Mouse (Mus musculus): ENCODE results near the gene Lamb3.
A peak's percentile ranks its signal among the peaks of the same experiment; 100 is the strongest.

Gene Lamb3

DNA sequence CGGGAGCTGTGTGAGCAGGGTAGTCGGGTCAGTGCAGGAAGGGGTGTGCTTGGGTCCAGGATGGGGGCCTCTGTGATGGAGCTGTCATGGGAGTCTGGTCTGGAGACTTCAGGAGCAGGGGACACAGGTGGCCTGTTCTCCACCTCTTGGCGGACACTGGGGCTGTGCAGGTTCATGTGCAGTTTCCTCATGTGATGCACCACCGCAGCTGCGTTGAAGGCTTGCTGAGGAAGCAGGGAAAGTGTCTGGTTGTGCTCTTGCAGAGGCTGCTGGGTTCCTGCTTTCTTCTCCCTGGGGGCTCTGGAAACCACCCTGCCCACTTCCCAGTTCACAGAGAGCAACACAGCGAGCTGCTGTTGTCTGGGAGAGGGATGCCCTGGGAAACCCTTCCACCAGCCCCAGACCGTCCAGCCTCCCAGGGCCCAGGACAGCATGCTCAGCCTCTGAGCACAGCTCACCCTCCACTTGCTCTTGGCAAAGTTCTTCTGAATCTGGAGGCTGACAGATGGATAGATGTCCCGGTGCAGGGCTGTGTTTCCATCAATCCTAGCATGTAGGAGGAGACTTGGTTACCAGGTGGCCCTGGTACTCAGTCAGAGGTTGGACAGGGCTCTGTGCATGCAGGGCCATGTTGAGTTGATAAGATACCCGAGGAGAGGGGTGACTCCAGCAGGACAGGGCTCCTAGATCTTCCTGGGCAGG, 140.9 kb downstream of the Lamb3 start:
- DNase-seq = peak in 1 of 2 experiments; percentile 51

DNA sequence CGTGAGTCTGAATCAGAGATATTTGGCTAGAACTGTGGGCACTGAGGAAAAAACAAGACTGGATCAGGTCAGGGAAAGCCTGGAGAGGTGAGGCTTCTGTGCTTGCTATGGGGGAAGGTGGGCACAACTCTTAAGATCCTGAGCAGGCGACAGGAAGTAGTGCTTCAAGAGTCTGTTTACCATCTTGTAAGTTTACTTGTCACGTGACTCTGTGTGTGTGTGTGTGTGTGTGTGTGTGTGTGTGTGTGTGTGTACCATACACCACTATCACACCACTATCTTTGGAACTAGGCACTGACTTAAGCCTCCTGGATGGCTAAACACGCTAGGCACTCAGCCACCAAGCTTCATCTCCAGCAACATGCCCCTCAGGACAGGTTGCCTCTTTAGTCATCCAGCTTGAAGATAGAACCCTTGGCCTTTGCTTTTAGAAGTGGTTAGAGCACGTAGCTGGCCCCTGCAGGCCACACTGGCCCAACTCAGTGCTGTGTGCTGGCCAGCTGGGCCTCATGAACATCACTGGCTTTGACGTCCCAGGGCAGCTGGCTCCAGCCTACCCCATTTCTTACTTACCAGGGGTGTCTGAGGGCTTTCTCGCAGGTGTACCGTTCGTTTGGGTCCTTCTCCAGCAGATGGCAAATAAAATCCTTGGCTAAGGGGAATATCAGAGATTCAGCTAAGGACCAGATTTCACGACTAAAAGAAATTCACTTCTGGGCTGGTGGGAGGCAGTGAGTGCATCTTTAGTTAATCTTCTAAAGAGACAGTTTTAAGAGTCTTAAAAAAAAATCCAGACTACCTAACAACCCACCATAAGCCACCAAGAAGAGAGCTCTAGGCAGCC, 142.4 kb downstream of the Lamb3 start:
- DNase-seq = no peak

DNA sequence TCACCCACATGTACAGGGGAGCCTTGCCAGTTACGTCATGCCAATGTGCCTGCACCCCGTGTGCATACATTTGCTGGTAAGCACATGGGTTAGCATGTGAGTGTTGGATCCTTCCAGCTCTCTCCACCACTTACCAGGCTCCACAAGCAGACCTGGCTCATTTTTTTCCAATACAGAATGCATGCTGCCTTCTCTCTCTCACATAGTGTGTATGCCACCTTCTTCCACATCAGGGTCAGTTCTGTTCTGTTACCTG, 143.0 kb downstream of the Lamb3 start:
- no peak for DNase-seq

DNA sequence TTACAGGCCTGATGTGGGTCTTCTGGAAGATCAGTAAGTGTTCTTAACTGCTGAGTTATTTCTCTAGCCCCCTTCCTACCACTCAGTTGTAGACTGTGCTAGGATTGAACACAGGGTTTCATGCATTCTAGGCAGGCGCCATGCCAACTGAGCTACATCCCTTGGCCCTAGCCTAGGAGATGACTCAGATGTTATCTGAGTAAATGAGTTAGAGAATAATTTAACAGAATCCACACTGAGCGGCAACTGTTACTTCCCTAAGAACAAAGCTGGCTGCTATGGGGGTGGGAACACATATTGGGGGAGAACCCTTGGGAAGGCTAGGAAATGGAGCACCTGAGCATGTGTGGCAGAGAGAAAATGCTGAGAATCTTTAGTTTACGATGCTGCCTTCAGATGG, 144.1 kb downstream of the Lamb3 start:
- peak; percentile 59 to 68 for DNase-seq

DNA sequence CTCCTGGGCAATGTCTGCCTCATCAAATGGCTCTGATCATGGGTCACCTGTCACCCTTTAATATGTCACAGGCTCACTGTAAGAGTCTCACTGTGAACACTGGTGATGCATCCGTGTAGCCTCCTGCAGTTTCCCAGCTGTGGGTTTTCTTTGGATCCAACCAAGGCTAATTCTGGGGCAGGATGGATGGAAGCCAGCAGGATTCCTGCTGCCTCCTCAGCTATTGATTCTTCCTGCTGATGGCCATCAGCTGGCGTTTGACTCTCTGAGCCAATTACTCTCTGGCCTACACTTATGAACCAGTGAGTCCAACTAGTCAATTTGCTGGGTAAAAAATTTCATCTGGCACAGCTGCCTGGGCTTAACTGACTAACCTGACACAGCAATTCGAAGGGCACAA, 151.7 kb downstream of the Lamb3 start:
- DNase-seq = no peak

DNA sequence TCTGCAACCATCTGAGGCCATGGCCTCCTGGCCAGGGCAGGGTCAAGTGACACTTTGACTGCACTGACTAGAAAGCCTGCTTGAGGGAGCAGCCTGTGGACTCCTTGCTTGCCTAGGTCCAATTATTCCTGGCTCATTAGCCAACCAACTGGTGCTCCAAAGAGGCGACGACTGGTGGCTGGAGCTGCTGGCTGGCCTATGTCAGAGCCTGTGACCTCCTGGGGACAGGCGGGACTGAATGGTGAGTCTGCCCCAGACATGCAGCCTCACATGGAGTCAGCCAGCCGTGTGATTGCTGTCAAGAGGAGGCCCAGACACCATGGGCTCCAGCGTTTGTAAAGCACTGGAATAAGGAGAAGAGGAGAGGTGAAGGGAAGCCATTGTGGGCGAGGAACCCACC, 153.7 kb downstream of the Lamb3 start:
- peak; percentile 46 to 59 for DNase-seq

DNA sequence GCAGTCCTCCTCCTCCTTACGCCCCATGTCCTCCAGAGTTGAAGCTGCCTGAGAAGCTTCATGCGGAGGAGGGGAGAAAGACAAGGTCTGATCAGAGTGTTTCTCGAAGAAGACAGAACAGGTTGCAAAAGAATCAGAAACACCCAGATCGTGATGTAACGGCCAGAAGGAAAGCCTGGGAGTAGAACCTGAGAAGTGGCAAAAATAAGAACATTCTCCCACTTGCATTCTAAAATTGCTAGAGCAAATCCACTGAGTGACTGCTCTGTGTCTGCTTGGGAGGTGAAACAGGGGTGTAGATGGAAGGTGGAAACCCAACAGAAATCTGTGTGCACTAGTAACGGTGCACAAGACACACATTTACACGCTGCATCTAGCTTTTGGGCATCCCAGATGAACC, 154.6 kb downstream of the Lamb3 start:
- DNase-seq = no peak

DNA sequence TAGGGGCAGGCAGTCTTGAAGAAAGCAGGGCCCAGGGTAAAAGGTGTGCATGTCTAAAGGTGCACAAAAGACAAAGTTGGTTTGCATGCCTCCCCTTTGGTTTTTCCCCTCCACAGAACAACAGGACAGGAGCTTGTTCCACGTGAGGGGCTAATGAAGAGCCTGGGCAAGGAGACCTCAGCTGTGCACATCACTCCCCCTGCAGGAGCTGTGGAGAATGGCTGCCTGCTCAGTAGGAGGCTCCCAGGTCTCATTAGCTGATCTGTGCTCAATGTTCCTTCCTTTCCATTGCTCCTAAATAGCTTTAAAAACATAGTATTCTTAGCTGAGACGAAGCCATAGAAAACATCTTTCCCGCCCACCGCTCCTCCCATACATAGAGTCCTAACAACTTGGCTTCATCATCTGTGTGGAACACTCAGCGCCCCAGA, 156.3 kb downstream of the Lamb3 start:
- DNase-seq = peak in 1 of 2 experiments; percentile 63

DNA sequence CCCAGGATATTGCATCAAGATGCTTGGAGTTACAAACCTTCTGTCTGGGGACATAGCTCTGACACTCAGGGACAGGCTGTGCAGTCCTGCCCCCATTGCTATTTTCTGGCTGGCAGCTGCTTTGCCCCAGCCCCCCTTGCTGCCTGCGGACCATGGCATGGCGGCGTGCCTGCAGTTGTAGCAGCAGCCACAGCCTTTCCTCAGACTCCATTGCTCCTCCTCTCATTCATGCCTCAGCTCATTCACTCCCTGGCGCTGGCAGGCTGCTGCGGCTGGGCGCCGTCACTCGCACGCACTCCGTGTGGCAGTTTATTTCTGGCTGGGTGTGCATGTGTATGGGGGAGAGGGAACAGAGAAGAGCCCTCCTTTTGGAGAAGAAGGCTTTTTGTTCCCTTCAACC, 160.6 kb downstream of the Lamb3 start:
- DNase-seq = peak; percentile 42 to 57

DNA sequence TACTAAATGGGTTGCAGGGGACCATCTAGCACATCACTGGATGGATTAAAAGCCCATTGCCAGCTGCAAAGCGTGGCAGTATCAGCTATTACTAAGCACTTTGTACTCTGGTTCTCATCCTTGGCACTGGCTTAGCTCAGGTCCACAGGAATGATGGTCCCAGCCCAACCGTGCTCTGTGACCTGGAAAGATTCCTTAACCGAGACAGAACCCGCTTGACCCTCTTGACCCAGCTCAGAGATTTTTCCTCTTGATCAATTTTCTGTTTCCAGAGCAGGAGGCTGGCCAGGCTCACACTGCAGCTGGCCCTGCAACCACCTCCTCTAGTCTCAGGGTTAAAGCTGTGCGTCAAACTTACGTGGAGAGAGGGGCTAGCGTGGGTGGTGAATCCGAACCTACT, 161.6 kb downstream of the Lamb3 start:
- DNase-seq = no peak

DNA sequence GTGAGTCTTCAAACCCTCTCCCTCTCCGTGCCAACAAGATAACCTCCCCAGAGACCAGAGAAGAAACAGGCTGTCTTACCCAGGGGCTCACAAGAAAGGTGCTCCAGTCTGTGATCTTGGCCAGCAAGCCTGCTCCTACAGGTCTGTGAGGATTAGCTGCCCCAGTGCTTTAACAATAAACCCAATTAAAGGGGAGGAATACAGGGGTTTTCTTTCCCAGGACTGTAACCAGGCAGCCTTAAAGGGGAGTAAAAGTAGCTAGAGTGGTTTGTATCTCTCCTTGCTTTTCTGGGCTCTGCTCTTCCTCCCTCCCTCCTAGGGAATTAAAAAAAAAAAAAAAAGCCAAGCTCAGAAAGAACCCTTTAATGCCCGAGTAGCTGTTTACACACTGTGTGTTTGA, 162.6 kb downstream of the Lamb3 start, which contains the start of gene Camk1g:
Camk1g (minus strand) TSS at position 203 of the 400 bp plus-strand sequence.
- no peak for DNase-seq

DNA sequence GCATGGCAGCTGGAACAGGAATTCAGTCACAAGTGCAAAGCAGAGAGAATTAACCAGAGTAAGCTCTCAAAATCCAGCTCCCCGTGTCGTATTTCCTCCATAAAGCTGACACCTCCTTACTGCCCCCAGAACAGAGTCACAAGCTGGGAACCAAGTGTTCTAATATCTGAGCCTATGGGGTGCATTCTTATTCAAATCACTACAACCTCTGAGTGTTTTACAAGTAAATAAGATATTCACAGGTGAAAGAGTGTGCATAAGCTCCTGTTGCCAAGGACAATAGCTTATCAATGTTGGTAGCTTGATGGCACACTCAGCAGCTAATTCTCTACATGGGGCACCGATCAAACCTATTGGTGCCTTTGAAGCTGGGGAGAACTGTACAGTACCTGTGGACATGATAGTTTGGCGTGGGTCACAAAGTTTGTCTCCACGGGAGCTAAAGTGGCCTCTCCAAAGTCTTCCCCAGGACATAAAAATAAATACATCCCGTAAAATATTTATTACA, 166.5 kb downstream of the Lamb3 start:
- DNase-seq = no peak

DNA sequence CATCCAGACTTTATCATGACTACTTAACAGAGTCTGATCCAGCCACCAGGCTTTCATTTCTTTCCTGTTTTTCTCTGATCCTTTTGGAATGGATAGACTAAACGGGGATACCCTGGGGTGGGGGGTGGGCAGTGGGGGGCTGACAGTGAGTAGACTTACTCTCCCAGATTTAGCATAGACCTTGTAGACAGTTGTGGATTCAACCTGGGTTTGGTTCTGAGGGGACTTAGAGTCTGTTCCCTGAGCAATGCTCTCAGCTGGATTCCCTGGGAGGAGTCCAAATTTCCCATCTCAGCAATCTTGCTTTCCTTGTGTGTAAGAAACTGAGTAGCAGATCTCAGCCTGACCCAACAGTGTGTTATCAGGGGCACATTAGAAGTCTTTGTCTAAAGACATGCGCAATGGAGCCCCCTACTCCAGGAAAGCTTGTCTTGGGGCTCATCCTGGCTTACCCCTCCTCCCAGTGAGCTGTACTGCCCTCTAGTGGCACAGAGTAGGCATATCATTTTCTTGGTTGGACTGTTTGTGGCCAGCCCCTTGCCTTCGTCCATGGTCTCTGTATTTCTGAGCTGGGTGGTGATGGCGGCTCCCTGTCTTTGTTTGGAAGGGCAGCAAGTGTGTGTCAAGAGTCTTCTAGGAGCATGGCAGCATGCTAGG, 169.1 kb downstream of the Lamb3 start:
- DNase-seq = peak; percentile 74 to 76

DNA sequence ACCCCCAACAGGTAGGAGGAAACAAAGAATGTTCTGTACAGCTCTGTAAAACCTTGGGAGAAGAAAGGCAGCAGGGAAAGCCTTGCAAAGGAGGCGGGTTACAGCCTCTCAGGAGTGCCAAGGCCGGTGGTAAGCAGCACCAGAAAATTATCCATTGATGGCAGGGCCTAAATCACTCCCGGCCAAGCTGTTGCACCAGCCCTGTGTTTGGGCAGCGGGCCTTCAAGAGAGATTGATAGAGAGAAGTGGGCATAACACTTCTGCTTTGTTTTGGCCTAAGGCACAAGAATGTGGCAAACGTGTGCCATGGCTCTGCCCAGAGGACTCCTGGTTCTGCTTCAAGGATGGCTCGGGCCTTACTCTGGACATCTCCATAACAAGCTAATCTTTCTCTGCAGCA, 172.1 kb downstream of the Lamb3 start:
- peak in 1 of 2 experiments; percentile 39 for DNase-seq

DNA sequence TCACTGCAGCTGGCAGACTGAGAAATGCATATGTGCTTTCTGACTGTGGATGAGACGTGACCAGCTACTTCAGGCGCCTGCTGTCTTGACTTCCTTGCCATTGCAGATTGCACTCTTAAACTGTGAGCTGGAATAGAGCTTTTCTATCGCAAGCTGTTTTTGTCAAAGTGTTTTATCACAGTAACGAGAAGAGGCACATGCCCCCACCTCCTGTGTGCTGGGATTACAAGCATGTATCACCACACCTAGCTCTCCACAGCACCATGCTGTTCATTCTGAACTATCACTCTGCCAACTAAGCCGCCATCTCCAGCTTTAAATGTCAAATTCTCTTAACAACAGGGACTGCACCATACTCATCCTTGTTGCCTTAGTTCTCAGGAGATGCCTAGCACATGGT, 173.4 kb downstream of the Lamb3 start:
- DNase-seq = no peak

DNA sequence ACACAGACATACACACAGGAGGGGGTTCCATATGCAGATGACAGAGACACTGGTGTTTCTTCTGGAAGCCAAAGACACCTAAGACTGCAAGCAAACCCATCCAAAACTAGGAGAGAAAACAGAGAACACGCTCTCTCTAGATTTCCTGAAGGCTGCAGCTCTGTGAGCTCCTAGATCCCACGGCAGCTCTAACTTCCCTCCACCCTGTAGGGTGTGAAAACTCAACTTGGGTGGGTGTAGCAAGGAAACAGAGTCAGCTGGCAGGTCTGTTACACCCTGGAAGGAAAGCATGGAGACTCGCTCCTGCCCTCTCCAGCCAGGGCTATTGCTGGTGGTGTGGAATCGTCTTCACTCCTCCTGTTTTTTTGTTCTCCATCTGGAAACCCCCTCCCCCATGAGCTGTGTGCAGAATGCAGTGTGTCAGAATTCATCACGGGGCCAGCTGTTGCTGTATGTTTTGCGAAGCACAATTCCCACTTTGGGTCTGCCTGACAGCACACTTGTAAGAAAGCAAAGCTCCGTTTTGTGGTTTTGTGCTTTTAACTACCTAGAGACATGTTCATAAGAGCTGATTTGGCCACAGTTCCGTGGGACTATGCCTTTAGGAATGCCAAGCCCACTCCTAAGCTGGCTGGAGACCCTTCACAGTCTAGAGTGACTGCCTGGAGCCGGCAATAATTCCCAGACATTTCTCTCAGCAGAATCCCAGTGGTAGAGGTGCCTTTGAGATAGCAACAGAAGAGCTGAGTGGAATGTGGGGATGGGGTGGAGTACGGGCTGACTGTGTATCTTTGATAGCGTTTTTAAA, 174.3 kb downstream of the Lamb3 start:
- DNase-seq = no peak

DNA sequence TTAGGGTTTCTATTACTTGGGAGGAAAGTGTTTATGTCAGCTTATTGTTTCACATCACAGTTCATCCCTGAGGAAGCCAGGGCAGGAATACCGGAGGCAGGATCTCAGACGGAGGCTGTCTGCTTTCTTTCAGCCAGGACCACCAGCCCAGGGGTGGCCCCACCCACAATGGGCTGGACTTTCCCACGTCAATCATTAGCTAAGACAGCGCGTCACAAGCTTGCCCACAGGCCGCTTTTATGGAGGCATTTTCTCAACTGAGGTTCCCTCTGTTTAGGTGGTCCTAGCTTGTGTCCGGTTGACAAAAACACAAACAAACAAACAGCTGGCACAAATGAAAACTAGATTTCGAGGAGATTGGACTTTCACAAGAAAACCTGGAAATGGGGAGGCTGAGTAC, 174.9 kb downstream of the Lamb3 start:
- DNase-seq = no peak

DNA sequence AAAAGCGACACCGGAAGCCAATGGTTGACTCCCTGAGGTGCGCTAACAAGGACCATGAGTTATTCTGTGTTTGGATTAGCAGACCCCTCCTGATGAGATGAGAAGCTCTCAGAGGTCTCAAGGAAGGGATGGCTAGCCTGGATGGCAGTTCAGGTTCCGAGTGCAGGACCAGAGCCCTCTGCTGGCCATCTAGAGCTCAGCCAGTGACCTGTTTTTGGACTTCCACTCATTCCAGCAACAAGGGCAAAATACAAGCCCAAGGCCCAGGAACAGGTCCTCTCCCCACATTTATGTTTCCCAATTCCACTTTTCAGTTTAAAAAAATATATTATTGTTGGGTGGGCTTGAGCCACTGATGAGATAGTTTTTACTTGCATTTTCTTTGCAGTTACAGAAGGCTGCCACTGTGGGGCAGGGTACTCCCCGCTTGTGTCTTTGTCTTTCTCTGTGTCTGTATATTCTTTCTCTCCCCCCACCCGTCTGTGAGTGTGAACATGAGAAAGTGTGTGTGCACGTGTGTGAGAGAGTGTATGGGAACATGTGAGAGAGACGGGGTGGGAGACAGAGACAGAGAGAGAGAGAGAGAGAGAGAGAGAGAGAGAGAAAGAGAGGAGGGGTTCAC, 175.5 kb downstream of the Lamb3 start:
- peak; percentile 78 to 80 for DNase-seq

DNA sequence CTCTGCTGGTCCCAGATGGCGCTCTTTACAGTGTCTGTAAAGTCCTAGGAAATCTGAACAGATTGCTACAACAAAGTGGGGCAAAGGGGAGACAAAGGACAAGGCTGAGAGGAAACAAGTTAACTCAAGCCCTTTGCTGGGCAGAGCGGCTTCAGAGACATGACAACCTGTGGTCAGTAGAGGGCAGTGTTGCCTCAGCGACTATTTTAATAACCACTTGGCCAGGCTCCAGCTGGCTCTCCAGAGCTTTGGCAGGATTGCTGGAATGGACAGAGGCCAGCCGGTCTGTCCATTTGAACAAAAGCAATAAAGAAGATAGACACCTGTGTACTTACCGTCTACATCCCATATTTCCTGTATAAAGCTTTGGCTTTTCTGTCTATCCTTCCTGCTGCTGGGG, 178.6 kb downstream of the Lamb3 start:
- DNase-seq = peak; percentile 98

DNA sequence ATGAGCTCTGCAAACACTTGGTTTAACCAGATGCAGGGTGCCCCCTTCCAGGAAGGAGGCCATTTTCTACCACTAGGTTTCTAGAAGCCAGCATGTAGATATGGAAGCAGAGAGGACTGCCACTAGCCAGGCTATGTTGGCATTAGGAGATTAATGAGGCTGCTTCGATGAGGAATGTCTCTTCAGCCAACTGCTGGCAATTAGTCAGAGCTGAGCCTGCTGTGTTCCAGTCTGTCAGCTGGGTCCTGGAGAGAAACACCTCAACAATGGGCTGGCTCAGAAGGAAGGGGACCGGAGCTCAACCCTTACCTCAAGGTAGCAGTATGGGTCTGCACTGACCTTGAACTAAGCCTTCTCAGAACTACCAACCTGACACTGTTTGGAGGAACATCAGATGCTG, 179.7 kb downstream of the Lamb3 start:
- peak; percentile 55 to 71 for DNase-seq

DNA sequence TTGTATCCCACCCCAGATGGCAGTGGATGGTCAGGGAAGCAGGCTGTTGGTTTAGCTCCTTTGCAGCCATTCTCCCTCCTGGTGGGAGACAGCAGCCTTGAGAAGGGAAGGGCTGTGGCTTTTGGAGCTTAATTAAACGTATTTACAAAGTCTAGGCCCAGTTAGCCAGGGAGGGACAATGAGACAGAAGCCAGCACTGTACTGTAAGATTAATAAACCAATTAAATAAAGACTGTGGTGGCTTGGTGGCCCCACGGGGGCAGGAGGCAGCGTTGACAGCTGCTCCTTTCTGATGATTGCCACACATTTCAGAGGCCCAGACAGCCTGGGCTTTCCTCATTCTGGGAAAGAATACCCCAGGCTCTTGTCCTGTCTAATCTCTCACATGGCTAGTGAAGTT, 182.0 kb downstream of the Lamb3 start:
- peak in 1 of 2 experiments; percentile 32 for DNase-seq

DNA sequence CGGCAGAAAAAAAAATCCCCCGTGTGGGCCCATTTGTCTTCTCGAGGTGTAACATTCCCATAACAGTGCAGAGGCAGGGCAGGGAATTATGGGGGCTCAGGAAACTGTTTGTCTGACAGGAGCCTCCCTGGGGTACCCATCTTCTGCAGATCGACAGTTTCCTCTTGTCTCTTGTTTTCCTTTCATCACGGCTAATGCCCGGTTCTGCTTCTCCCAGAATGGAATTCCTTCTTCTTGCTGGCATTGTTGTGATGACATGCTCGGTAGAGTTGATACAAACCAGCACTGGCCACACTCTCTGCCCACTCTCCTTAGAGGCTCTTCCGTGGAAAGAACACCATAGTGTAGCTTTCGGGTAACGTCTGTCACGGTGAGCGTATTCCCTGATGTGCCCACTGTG, 182.5 kb downstream of the Lamb3 start:
- DNase-seq = no peak

Data from cerebellum, postnatal 14 days (tissue).